Mouse (Mus musculus): ENCODE results near the gene Zfp777.

The Zfp777 gene

GRCm38 (mm10) chr6:48048426-48049272, at the start of gene Zfp777:
TSS of gene Zfp777 (minus strand) at chr6:48048911.
- in situ Hi-C loops (cut with MboI, MseI), result loop anchor here (10.0 kb wide), 2 partner anchors 364 to 384 kb away; no protein-coding TSS in a partner anchor

GRCm38 (mm10) chr6:48086957-48087715, 38.4 kb upstream of the Zfp777 start:
- in situ Hi-C loops (cut with MboI, MseI), result no loop called here

- in situ Hi-C loops (cut with MboI, MseI), result no loop called here
Measured at GRCm38 (mm10) chr6:48086471-48086878, 37.8 kb upstream of the Zfp777 start, which contains the start of gene Zfp746. TSS of gene Zfp746 (minus strand) at chr6:48086593.

GRCm38 (mm10) chr6:48085521-48086404, 37.1 kb upstream of the Zfp777 start:
- in situ Hi-C loops (cut with MboI, MseI), result no loop called here

- in situ Hi-C loops (cut with MboI, MseI), result no loop called here
Measured at GRCm38 (mm10) chr6:48083733-48084191, 35.1 kb upstream of the Zfp777 start.

GRCm38 (mm10) chr6:48081952-48082351, 33.2 kb upstream of the Zfp777 start:
- in situ Hi-C loops (cut with MboI, MseI), result no loop called here

GRCm38 (mm10) chr6:48081021-48081420, 32.3 kb upstream of the Zfp777 start:
- in situ Hi-C loops (cut with MboI, MseI), result no loop called here

GRCm38 (mm10) chr6:48073316-48073715, 24.6 kb upstream of the Zfp777 start:
- in situ Hi-C loops (cut with MboI, MseI), result no loop called here

GRCm38 (mm10) chr6:48067492-48067891, 18.8 kb upstream of the Zfp777 start:
- in situ Hi-C loops (cut with MboI, MseI), result no loop called here

- in situ Hi-C loops (cut with MboI, MseI), result no loop called here
Measured at GRCm38 (mm10) chr6:48065587-48066075, 16.9 kb upstream of the Zfp777 start.

- in situ Hi-C loops (cut with MboI, MseI), result no loop called here
Measured at GRCm38 (mm10) chr6:48064451-48064850, 15.7 kb upstream of the Zfp777 start.

GRCm38 (mm10) chr6:48063940-48064339, 15.2 kb upstream of the Zfp777 start:
- in situ Hi-C loops (cut with MboI, MseI), result no loop called here

- in situ Hi-C loops (cut with MboI, MseI), result no loop called here
Measured at GRCm38 (mm10) chr6:48060895-48061294, 12.2 kb upstream of the Zfp777 start.

- in situ Hi-C loops (cut with MboI, MseI), result no loop called here
Measured at GRCm38 (mm10) chr6:48060421-48060820, 11.7 kb upstream of the Zfp777 start.

- in situ Hi-C loops (cut with MboI, MseI), result no loop called here
Measured at GRCm38 (mm10) chr6:48052136-48052535, 3.4 kb upstream of the Zfp777 start.

GRCm38 (mm10) chr6:48051666-48052065, 3.0 kb upstream of the Zfp777 start:
- in situ Hi-C loops (cut with MboI, MseI), result no loop called here

GRCm38 (mm10) chr6:48049273-48050065, 758 bp upstream of the Zfp777 start:
- in situ Hi-C loops (cut with MboI, MseI), result loop anchor here (10.0 kb wide), 2 partner anchors 365 to 385 kb away; no protein-coding TSS in a partner anchor

GRCm38 (mm10) chr6:48047450-48048351, 1.0 kb downstream of the Zfp777 start:
- in situ Hi-C loops (cut with MboI, MseI), result loop anchor here (10.0 kb wide), 2 partner anchors 363 to 383 kb away; no protein-coding TSS in a partner anchor

- in situ Hi-C loops (cut with MboI, MseI), result loop anchor here (10.0 kb wide), 2 partner anchors 362 to 382 kb away; no protein-coding TSS in a partner anchor
Measured at GRCm38 (mm10) chr6:48047114-48047449, 1.6 kb downstream of the Zfp777 start.
